Mouse (Mus musculus) heart, adult 2 months (tissue): ENCODE data around the gene Kcnip3. TPM values are rescaled to one million over a fixed set of nuclear protein-coding genes. Genes with fewer than 3 reads are reported as not detected.

Experiments
- DNase-seq, 2 experiments: peaks; one replicate each; pipeline ENCODE4 v3.0.0; 2021
- H3K27ac ChIP-seq: fragments of 200-600 bp; 2 replicates; pipeline ENCODE4 v1.8.1; 2022
- H3K27me3 ChIP-seq: fragments of 200-500 bp; 2 replicates; pipeline ENCODE4 v1.6.1; 2012; ENCODE audit warnings: mild to moderate bottlenecking, low read length, inconsistent platforms, mixed read lengths; ENCODE audit not compliant: control insufficient read depth, insufficient read depth
- H3K36me3 ChIP-seq: fragments of 200-500 bp; 2 replicates; pipeline ENCODE4 v1.6.1; 2012; ENCODE audit warnings: low read length, inconsistent platforms; ENCODE audit not compliant: control insufficient read depth, insufficient read depth
- H3K4me1 ChIP-seq: fragments of 200-500 bp; 2 replicates; pipeline ENCODE4 v1.6.1; 2011; ENCODE audit warnings: low read length; ENCODE audit not compliant: control insufficient read depth, insufficient read depth
- H3K4me3 ChIP-seq: fragments of 200-600 bp; 2 replicates; pipeline ENCODE4 v1.8.1; 2022
- H3K79me2 ChIP-seq: fragments of 200-500 bp; replicated peaks from 2 replicates; pipeline ENCODE4 v1.6.1; 2012; ENCODE audit warnings: mild to moderate bottlenecking, inconsistent platforms, low read length, moderate library complexity, mixed read lengths; ENCODE audit not compliant: control insufficient read depth, insufficient read depth
- H3K9ac ChIP-seq: fragments of 200-500 bp; 2 replicates; pipeline ENCODE4 v1.6.1; 2012; ENCODE audit warnings: low read depth, mild to moderate bottlenecking, control low read depth, inconsistent platforms, low read length, mixed read lengths
- CTCF ChIP-seq: fragments of 200-600 bp; IDR thresholded peaks from 2 replicates; pipeline ENCODE4 v1.8.1; 2022; ENCODE audit warnings: antibody characterized with exemption, mild to moderate bottlenecking, moderate library complexity
- EP300 ChIP-seq: fragments of 200-500 bp; IDR thresholded peaks from 2 replicates; pipeline ENCODE4 v1.6.1; 2011; ENCODE audit warnings: low read depth, low read length, control low read depth; ENCODE audit not compliant: insufficient read depth
- POLR2A ChIP-seq: fragments of 200-500 bp; IDR thresholded peaks from 2 replicates; pipeline ENCODE4 v1.6.1; 2011; ENCODE audit warnings: mild to moderate bottlenecking, low read depth, low read length, control low read depth; ENCODE audit not compliant: insufficient read depth
- WGBS: fragments of 180-500 bp; shearing (Covaris S2); methylation state at CpG from one replicate; pipeline ENCODE4 v1.1.7; 2018; 5-methylcytosine and 5-hydroxymethylcytosine counted together
- intact Hi-C: fragments of 180-260 bp; cut with DNase I; formaldehyde crosslinking; loops from one replicate; pipeline ENCODE4 v1.15.1; 2025
- polyA plus RNA-seq: library from polyadenylated mRNA; depleted of rRNA; stranded (reverse); fragments of >200 nt; gene quantifications from 2 replicates; pipeline ENCODE4 v1.2.3, GENCODE M21; 2012; rRNA removed
- total RNA-seq, 2 experiments: library from RNA; stranded (reverse); gene quantifications; 2 replicates each; pipeline ENCODE4 v1.2.3; 2021

Kcnip3 gene
- total and polyA plus RNA-seq, 3 experiments, result 1.1 to 1.3 (median 1.2) TPM

GRCm38 (mm10) chr2:127424977-127425376, 96.9 kb downstream of the Kcnip3 start, which contains the start of gene Gpat2:
Gene Gpat2, plus strand, starts transcription at chr2:127425199.
- no peak for DNase-seq
- H3K36me3 ChIP-seq, result no peaks in the 10 kb centered on the region
- no peak within 1 kb of the TSS for H3K4me3 ChIP-seq
- no peaks in the 10 kb centered on the region for H3K4me1 ChIP-seq
- no peak within 1 kb of the TSS for H3K27ac ChIP-seq
- H3K9ac ChIP-seq, result no peak within 1 kb of the TSS
- no peaks in the 10 kb centered on the region for H3K79me2 ChIP-seq
- no peaks in the 10 kb centered on the region for H3K27me3 ChIP-seq
- TF ChIP-seq EP300 (no peak), POLR2A (no peak), CTCF (no peak)
- 78% methylated on average over 17 of the region's 17 CpGs for WGBS
- intact Hi-C loops, result no loop called here

DNA sequence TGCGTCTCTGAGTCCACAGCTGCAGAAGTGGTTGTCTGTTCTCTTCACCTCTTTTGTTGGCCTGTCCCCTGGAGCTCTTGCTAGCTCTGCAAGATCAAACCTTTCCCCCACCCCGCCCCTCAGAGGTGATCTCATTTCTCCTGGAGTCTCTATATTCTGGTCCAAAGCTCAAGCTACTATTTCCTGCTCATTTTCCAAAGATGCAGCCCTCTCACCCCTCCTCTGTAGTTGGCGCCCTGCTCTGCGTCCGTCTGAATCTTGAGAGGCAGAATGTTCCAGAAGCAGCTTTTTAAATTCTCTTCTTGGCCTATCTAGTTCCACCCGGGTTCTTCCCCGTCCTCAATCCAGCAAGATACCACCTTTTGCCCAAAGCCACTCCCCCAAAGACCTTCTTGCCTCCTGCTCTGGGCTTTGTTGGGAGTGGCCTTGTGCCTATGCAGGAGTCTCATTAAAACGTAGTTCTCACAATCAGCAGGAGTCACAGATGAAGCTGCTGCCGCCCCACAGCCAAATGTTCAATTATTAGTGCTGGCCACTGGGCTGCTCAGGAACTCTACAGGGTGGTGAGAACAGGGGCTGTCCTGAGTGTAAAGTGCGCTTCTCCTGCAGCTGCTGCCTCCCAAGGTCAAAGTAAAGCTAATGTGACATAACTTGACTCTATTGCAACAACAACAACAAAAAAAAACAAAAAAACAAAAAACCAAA, 103.5 kb downstream of the Kcnip3 start:
- TF ChIP-seq CTCF, result no peak
- no peak for TF ChIP-seq EP300
- no peak for TF ChIP-seq POLR2A
- Histone ChIP-seq H3K79me2 (no peaks in the 10 kb centered on the region), H3K4me1 (no peaks in the 10 kb centered on the region), H3K27ac (no peak overlapping the region), H3K4me3 (no peak overlapping the region), H3K9ac (no peak overlapping the region), H3K27me3 (no peaks in the 10 kb centered on the region; the same call in 1 of the 2 replicates), H3K36me3 (no peaks in the 10 kb centered on the region)
- 57% methylated on average over 10 of the region's 10 CpGs for WGBS
- DNase-seq, result no peak
- intact Hi-C loops, result no loop called here

GRCm38 (mm10) chr2:127416706-127417105, 105.2 kb downstream of the Kcnip3 start:
- no peak for TF ChIP-seq CTCF
- no peak for TF ChIP-seq EP300
- no peak for TF ChIP-seq POLR2A
- Histone ChIP-seq H3K9ac (no peak overlapping the region), H3K36me3 (no peaks in the 10 kb centered on the region), H3K4me3 (no peak overlapping the region), H3K79me2 (no peaks in the 10 kb centered on the region), H3K4me1 (no peaks in the 10 kb centered on the region), H3K27ac (no peak overlapping the region), H3K27me3 (no peaks in the 10 kb centered on the region; the same call in 1 of the 2 replicates)
- no peak for DNase-seq
- intact Hi-C loops, result no loop called here
- WGBS, result 77% methylated on average over 3 of the region's 3 CpGs

DNA sequence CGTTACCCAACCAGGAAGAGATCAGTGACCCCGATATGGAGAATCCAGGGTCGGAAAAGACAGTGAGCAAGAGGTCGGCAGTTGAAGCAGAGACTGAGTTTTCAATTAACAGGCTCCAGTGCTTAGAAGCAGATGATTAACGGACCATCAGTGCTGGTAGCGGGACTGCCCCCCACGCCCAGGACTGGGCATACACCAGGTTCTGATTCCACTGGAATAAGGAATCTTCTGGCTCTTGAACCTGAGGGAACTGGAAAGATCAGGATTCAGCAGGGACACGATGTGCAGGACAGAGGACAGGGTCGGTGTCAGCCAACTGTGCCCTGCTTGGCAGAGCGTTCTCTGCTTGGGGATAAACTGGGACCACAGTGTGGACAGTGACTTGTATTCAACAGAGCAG, 106.1 kb downstream of the Kcnip3 start:
- intact Hi-C loops, result no loop called here
- Histone ChIP-seq H3K4me3 (no peak overlapping the region), H3K79me2 (no peaks in the 10 kb centered on the region), H3K27me3 (no peaks in the 10 kb centered on the region; the same call in 1 of the 2 replicates), H3K36me3 (no peaks in the 10 kb centered on the region), H3K9ac (no peak overlapping the region), H3K27ac (no peak overlapping the region), H3K4me1 (no peaks in the 10 kb centered on the region)
- TF ChIP-seq POLR2A (no peak), EP300 (no peak), CTCF (no peak)
- 63% methylated on average over 10 of the region's 10 CpGs for WGBS
- no peak for DNase-seq

DNA sequence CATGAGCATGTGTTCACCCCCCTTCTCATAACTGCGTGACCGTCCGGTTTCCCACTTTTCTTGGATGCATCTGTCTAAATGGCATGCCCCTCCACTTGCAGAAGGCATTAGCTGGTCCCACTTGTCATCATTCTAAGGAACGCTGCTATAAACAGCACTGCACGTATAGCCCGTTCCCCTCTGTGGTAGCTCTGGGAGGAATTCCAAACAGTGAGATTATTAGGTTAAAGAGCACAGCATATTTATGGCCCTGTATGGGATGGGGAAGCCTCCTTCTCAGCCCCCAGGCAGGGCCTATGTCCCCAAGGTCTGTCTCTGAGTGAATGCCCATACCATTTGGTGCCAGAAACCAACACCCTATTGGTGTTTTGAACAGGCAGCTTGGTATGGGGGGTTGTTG, 110.8 kb downstream of the Kcnip3 start:
- intact Hi-C loops, result no loop called here
- no peaks in the 10 kb centered on the region for H3K79me2 ChIP-seq
- no peak overlapping the region for H3K4me3 ChIP-seq
- no peaks in the 10 kb centered on the region for H3K36me3 ChIP-seq
- H3K27me3 ChIP-seq, result no peaks in the 10 kb centered on the region; the same call in 1 of the 2 replicates
- no peaks in the 10 kb centered on the region for H3K4me1 ChIP-seq
- no peak overlapping the region for H3K27ac ChIP-seq
- H3K9ac ChIP-seq, result no peak overlapping the region
- WGBS, result 76% methylated on average over 6 of the region's 6 CpGs
- TF ChIP-seq CTCF (no peak), EP300 (no peak), POLR2A (no peak)
- DNase-seq, result no peak

Other genes starting within 250 kb of the Kcnip3 start
- gene Dusp2, start 185.9 kb downstream of the Kcnip3 start, total RNA-seq, result under 1 TPM; 0.44 to 0.45 TPM
- 0.97 and 1.1 TPM in 2 replicates for gene Dusp2, start 185.9 kb downstream of the Kcnip3 start, polyA plus RNA-seq
- not detected for gene Astl, start 183.5 kb downstream of the Kcnip3 start, total RNA-seq
- gene Astl, start 183.5 kb downstream of the Kcnip3 start, polyA plus RNA-seq, result not detected in 2 replicates
- 1 to 10 TPM in 1 of 2 experiments, under 1 TPM in 1; 0.73 to 1.1 TPM for gene Adra2b, start 158.9 kb downstream of the Kcnip3 start, total RNA-seq
- gene Adra2b, start 158.9 kb downstream of the Kcnip3 start, polyA plus RNA-seq, result 1.0 and 1.6 TPM in 2 replicates
- gene Gpat2, start 96.9 kb downstream of the Kcnip3 start, total RNA-seq, result not detected
- 0.06 and 0.08 TPM in 2 replicates for gene Gpat2, start 96.9 kb downstream of the Kcnip3 start, polyA plus RNA-seq
- gene Fahd2a, start 77.5 kb downstream of the Kcnip3 start, total RNA-seq, result 10 to 100 TPM; 42.5 to 44.5 TPM
- gene Fahd2a, start 77.5 kb downstream of the Kcnip3 start, polyA plus RNA-seq, result 34.5 and 40.3 TPM in 2 replicates
- not detected for gene Prom2, start 19.4 kb upstream of the Kcnip3 start, total RNA-seq
- 0.06 and 0.14 TPM in 2 replicates for gene Prom2, start 19.4 kb upstream of the Kcnip3 start, polyA plus RNA-seq
- gene Zfp661, start 65.0 kb upstream of the Kcnip3 start, total RNA-seq, result 1 to 10 TPM; 1.7 to 2.0 TPM
- gene Zfp661, start 65.0 kb upstream of the Kcnip3 start, polyA plus RNA-seq, result 1.5 and 2.4 TPM in 2 replicates
- gene Mrps5, start 65.1 kb upstream of the Kcnip3 start, total RNA-seq, result 10 to 100 TPM; 80.3 to 89.7 TPM
- 58.2 and 68.4 TPM in 2 replicates for gene Mrps5, start 65.1 kb upstream of the Kcnip3 start, polyA plus RNA-seq
- 10 to 100 TPM in 1 of 2 experiments, 1 to 10 TPM in 1; 9.4 to 11.0 TPM for gene Mal, start 134.6 kb upstream of the Kcnip3 start, total RNA-seq
- 3.5 and 6.2 TPM in 2 replicates for gene Mal, start 134.6 kb upstream of the Kcnip3 start, polyA plus RNA-seq
- 1 to 10 TPM; 5.9 to 7.1 TPM for gene Mall, start 207.8 kb upstream of the Kcnip3 start, total RNA-seq
- 11.4 and 13.5 TPM in 2 replicates for gene Mall, start 207.8 kb upstream of the Kcnip3 start, polyA plus RNA-seq